Mouse (Mus musculus) MEL (cell line): ENCODE measurements around the gene Csrnp1. TPM values are rescaled to one million over a fixed set of nuclear protein-coding genes. Genes with fewer than 3 reads are reported as not detected.

ENCODE experiments used
- DNase-seq: peaks from one replicate; pipeline ENCODE4 v3.0.0; 2011; ENCODE audit warnings: low read depth, low spot score
- H3K27ac ChIP-seq: 2 replicates; pipeline ENCODE4 v1.5.1; 2012; ENCODE audit warnings: low read depth, mild to moderate bottlenecking, control low read depth, low read length, moderate library complexity; ENCODE audit not compliant: control insufficient read depth
- H3K27me3 ChIP-seq, 2 experiments: fragments of 150-350 bp in 1 of 2; sonication (generic) in 1 of 2; 2 replicates each; pipeline ENCODE4 v1.6.1; 2012; ENCODE audit warnings: low read length in 2 of 2, mild to moderate bottlenecking in 2 of 2, improper control_type of control experiment in 1 of 2, moderate library complexity in 1 of 2; ENCODE audit not compliant: insufficient read depth in 2 of 2, control insufficient read depth in 1 of 2
- H3K36me3 ChIP-seq, 2 experiments: 2 replicates each; pipeline ENCODE4 v1.6.1; 2012 to 2014; ENCODE audit warnings: low read length in 2 of 2, improper control_type of control experiment in 1 of 2, inconsistent platforms in 1 of 2, mild to moderate bottlenecking in 1 of 2; ENCODE audit not compliant: insufficient read depth in 2 of 2, control insufficient read depth in 1 of 2
- H3K4me1 ChIP-seq, 2 experiments: fragments of 150-350 bp in 1 of 2; sonication (generic) in 1 of 2; 2 replicates each; pipeline ENCODE4 v1.6.1; 2012; ENCODE audit warnings: low read length in 2 of 2, improper control_type of control experiment in 1 of 2, mild to moderate bottlenecking in 1 of 2; ENCODE audit not compliant: insufficient read depth in 2 of 2, control insufficient read depth in 1 of 2
- H3K4me3 ChIP-seq, 2 experiments: fragments of 150-350 bp in 1 of 2; sonication (generic) in 1 of 2; 2 replicates each; pipeline ENCODE4 v1.5.1; 2012; ENCODE audit warnings: low read depth in 2 of 2, low read length in 2 of 2, mild to moderate bottlenecking in 2 of 2, moderate library complexity in 2 of 2, control low read depth in 1 of 2, improper control_type of control experiment in 1 of 2; ENCODE audit not compliant: control insufficient read depth in 1 of 2, insufficient read depth in 1 of 2
- H3K79me2 ChIP-seq: 2 replicates; pipeline ENCODE4 v1.6.1; 2012; ENCODE audit warnings: mild to moderate bottlenecking, low read length, moderate library complexity; ENCODE audit not compliant: control insufficient read depth, poor library complexity, insufficient read depth
- H3K9ac ChIP-seq: 2 replicates; pipeline ENCODE4 v1.6.1; 2012; ENCODE audit warnings: low read depth, mild to moderate bottlenecking, control low read depth, low read length, moderate library complexity; ENCODE audit not compliant: control insufficient read depth, poor library complexity, severe bottlenecking
- H3K9me3 ChIP-seq: fragments of 150-350 bp; sonication (generic); replicated peaks from 2 replicates; pipeline ENCODE4 v1.6.1; 2012; ENCODE audit warnings: mild to moderate bottlenecking, low read length, improper control_type of control experiment, moderate library complexity; ENCODE audit not compliant: insufficient read depth
- CHD2 ChIP-seq: IDR thresholded peaks from 2 replicates; pipeline ENCODE4 v1.6.1; 2011; ENCODE audit warnings: low read length, improper control_type of control experiment
- CTCF ChIP-seq, 3 experiments: IDR thresholded peaks in 2 of 3; conservative IDR thresholded peaks in 1 of 3; 2 replicates each; pipeline ENCODE4 v1.5.1; 2011 to 2012; ENCODE audit warnings: low read length in 3 of 3, low read depth in 2 of 3, mild to moderate bottlenecking in 2 of 3, improper control_type of control experiment in 1 of 3, inconsistent platforms in 1 of 3, mixed read lengths in 1 of 3, moderate library complexity in 1 of 3; ENCODE audit not compliant: control insufficient read depth in 1 of 3, insufficient read depth in 1 of 3, poor library complexity in 1 of 3, severe bottlenecking in 1 of 3
- ETS1 ChIP-seq: IDR thresholded peaks from 2 replicates; pipeline ENCODE4 v1.6.1; 2012; ENCODE audit warnings: low read depth, mild to moderate bottlenecking, inconsistent platforms, low read length, improper control_type of control experiment, moderate library complexity
- GABPA ChIP-seq: IDR thresholded peaks from 2 replicates; pipeline ENCODE4 v1.6.1; 2012; ENCODE audit warnings: low read depth, mild to moderate bottlenecking, inconsistent platforms, low read length, improper control_type of control experiment, moderate library complexity
- GATA1 ChIP-seq: IDR thresholded peaks from 2 replicates; pipeline ENCODE4 v1.6.1; 2011; ENCODE audit warnings: low read depth, low read length, improper control_type of control experiment
- HCFC1 ChIP-seq: IDR thresholded peaks from 2 replicates; pipeline ENCODE4 v1.6.1; 2012; ENCODE audit warnings: low read depth, mild to moderate bottlenecking, inconsistent platforms, low read length, improper control_type of control experiment, moderate library complexity
- JUND ChIP-seq: IDR thresholded peaks from 2 replicates; pipeline ENCODE4 v1.6.1; 2011; ENCODE audit warnings: low read depth, mild to moderate bottlenecking, improper control_type of control experiment, low read length
- MAFK ChIP-seq: IDR thresholded peaks from 2 replicates; pipeline ENCODE4 v1.6.1; 2011; ENCODE audit warnings: low read depth, mild to moderate bottlenecking, low read length, improper control_type of control experiment, borderline replicate concordance
- MAZ ChIP-seq: IDR thresholded peaks from 2 replicates; pipeline ENCODE4 v1.6.1; 2012; ENCODE audit warnings: low read depth, mild to moderate bottlenecking, inconsistent platforms, low read length, improper control_type of control experiment
- MYB ChIP-seq: IDR thresholded peaks from 2 replicates; pipeline ENCODE4 v1.6.1; 2011; ENCODE audit warnings: mild to moderate bottlenecking, low read depth, low read length, improper control_type of control experiment
- MYC ChIP-seq: IDR thresholded peaks from 2 replicates; pipeline ENCODE4 v1.6.1; 2011; ENCODE audit warnings: low read depth, mild to moderate bottlenecking, low read length, improper control_type of control experiment, moderate library complexity
- NRF1 ChIP-seq: IDR thresholded peaks from 2 replicates; pipeline ENCODE4 v1.6.1; 2014; ENCODE audit warnings: low read depth, mild to moderate bottlenecking, inconsistent platforms, low read length, improper control_type of control experiment, moderate library complexity; ENCODE audit not compliant: poor library complexity, insufficient read depth, severe bottlenecking
- POLR2A ChIP-seq, 2 experiments: IDR thresholded peaks; 2 replicates each; pipeline ENCODE4 v1.6.1; 2011 to 2012; ENCODE audit warnings: low read length in 2 of 2, mild to moderate bottlenecking in 2 of 2, control low read depth in 1 of 2, improper control_type of control experiment in 1 of 2, low read depth in 1 of 2, moderate library complexity in 1 of 2; ENCODE audit not compliant: control insufficient read depth in 1 of 2, insufficient read depth in 1 of 2, poor library complexity in 1 of 2
- RAD21 ChIP-seq: IDR thresholded peaks from 2 replicates; pipeline ENCODE4 v1.6.1; 2011; ENCODE audit warnings: mild to moderate bottlenecking, low read depth, low read length, improper control_type of control experiment
- SIN3A ChIP-seq: IDR thresholded peaks from 2 replicates; pipeline ENCODE4 v1.6.1; 2012; ENCODE audit warnings: low read length, improper control_type of control experiment, inconsistent platforms
- SMC3 ChIP-seq: IDR thresholded peaks from 2 replicates; pipeline ENCODE4 v1.6.1; 2011; ENCODE audit warnings: low read depth, low read length, improper control_type of control experiment
- TAL1 ChIP-seq: IDR thresholded peaks from 2 replicates; pipeline ENCODE4 v1.6.1; 2012; ENCODE audit warnings: mild to moderate bottlenecking, inconsistent platforms, low read length, moderate library complexity, mixed read lengths
- USF2 ChIP-seq, 2 experiments: IDR thresholded peaks; 2 replicates each; pipeline ENCODE4 v1.6.1; 2011 to 2012; ENCODE audit warnings: improper control_type of control experiment in 2 of 2, low read length in 2 of 2, borderline replicate concordance in 1 of 2, inconsistent platforms in 1 of 2, low read depth in 1 of 2, mild to moderate bottlenecking in 1 of 2; ENCODE audit not compliant: insufficient read depth in 1 of 2
- ZC3H11A ChIP-seq: IDR thresholded peaks from 2 replicates; pipeline ENCODE4 v1.6.1; 2012; ENCODE audit warnings: low read depth, mild to moderate bottlenecking, inconsistent platforms, low read length, improper control_type of control experiment
- ZKSCAN1 ChIP-seq: IDR thresholded peaks from 2 replicates; pipeline ENCODE4 v1.6.1; 2012; ENCODE audit warnings: low read depth, mild to moderate bottlenecking, inconsistent platforms, low read length, improper control_type of control experiment, moderate library complexity
- ZMIZ1 ChIP-seq: IDR thresholded peaks from 2 replicates; pipeline ENCODE4 v1.6.1; 2012; ENCODE audit warnings: low read depth, mild to moderate bottlenecking, inconsistent platforms, low read length, improper control_type of control experiment, moderate library complexity
- ZNF384 ChIP-seq: IDR thresholded peaks from 2 replicates; pipeline ENCODE4 v1.6.1; 2012; ENCODE audit warnings: low read depth, mild to moderate bottlenecking, inconsistent platforms, low read length, improper control_type of control experiment
- polyA plus RNA-seq, 2 experiments: library from polyadenylated mRNA; stranded (reverse) in 1 of 2; unstranded in 1 of 2; fragments of >175 nt in 1 of 2; fragments of >200 nt in 1 of 2; gene quantifications; 2 replicates each; pipeline versions ENCODE4 v1.2.1 to v1.2.4; 2012; ENCODE audit warnings: low replicate concordance in 2 of 2, low read depth in 1 of 2; ENCODE audit not compliant: insufficient read length in 2 of 2, insufficient read depth in 1 of 2, missing spikeins in 1 of 2
- total RNA-seq: library from RNA; depleted of rRNA; stranded (reverse); fragments of 300-350 nt; gene quantifications from 2 replicates; pipeline ENCODE4 v1.2.3, GENCODE M21; 2012

The Csrnp1 gene
- total and polyA plus RNA-seq, 3 experiments = 3.7 to 8.1 TPM; not detected in 1

- Histone ChIP-seq H3K27ac (no peak overlapping the region), H3K79me2 (no peaks in the 10 kb centered on the region), H3K36me3 (no peaks in the 10 kb centered on the region; a peak in 1 of 4 replicates), H3K9me3 (no peaks in the 10 kb centered on the region), H3K27me3 (no peaks in the 10 kb centered on the region), H3K4me3 (no peak overlapping the region), H3K9ac (no peak overlapping the region), H3K4me1 (peaks cover 8 to 14% of the 10 kb centered on the region in 2 experiments; a peak in 3 of 4 replicates)
- TF ChIP-seq MYB (no peak), RAD21 (no peak), MAZ (no peak), MYC (no peak), SMC3 (no peak), USF2 (IDR thresholded peaks at IDR 0.05; ENCODE audit: borderline replicate concordance in 1 of 2, insufficient read depth in 1 of 2, low read depth in 1 of 2, low read length in 2 of 2) (no peak), CHD2 (no peak), ETS1 (no peak), ZKSCAN1 (no peak), ZMIZ1 (no peak), GABPA (no peak), HCFC1 (no peak), SIN3A (no peak), GATA1 (no peak), MAFK (no peak), ZNF384 (no peak)
- DNase-seq = no peak
Observed at GRCm38 (mm10) chr9:119964206-119964605, 20.3 kb downstream of the Csrnp1 start.

GRCm38 (mm10) chr9:119962987-119963667, 21.3 kb downstream of the Csrnp1 start:
- H3K79me2 ChIP-seq = no peaks in the 10 kb centered on the region
- no peaks in the 10 kb centered on the region; a peak in 1 of 4 replicates for H3K36me3 ChIP-seq
- TF ChIP-seq ETS1 = no peak
- TF ChIP-seq JUND = no peak
- no peak for TF ChIP-seq TAL1
- no peak for TF ChIP-seq NRF1
- TF ChIP-seq POLR2A (IDR thresholded peaks at IDR 0.05; ENCODE audit: control insufficient read depth in 1 of 2, insufficient read depth in 1 of 2, low read depth in 1 of 2, low read length in 2 of 2, poor library complexity in 1 of 2) = no peak
- peak; percentile 53 for TF ChIP-seq RAD21
- TF ChIP-seq CTCF (IDR thresholded peaks at IDR 0.05 in 2 of 3, conservative IDR thresholded peaks at IDR 0.05 in 1 of 3; ENCODE audit: control insufficient read depth in 1 of 3, insufficient read depth in 1 of 3, low read depth in 2 of 3, low read length in 3 of 3, poor library complexity in 1 of 3, severe bottlenecking in 1 of 3) = peak in 2 of 3 experiments; percentile 71 to 89; a peak in 5 of 6 replicates
- TF ChIP-seq SMC3 = peak; percentile 60
- no peak for TF ChIP-seq CHD2
- peak; percentile 44 for TF ChIP-seq ZC3H11A
- H3K27me3 ChIP-seq = no peaks in the 10 kb centered on the region
- H3K9ac ChIP-seq = no peak overlapping the region
- H3K4me1 ChIP-seq = peaks cover 8 to 14% of the 10 kb centered on the region in 2 experiments; a peak in 3 of 4 replicates
- peak; percentile 49 for DNase-seq
- H3K27ac ChIP-seq = no peak overlapping the region
- no peaks in the 10 kb centered on the region for H3K9me3 ChIP-seq
- H3K4me3 ChIP-seq = no peak overlapping the region
